Mouse (Mus musculus) hindbrain, embryonic 10.5 days (tissue): ENCODE measurements at regions not wholly inside any gene's neighbourhood (a gene's known extent, or its start where the extent isn't known, plus 50 kb on each side); places are given as distances from the start of the nearest gene placed in this dataset.

Source experiments
- DNase-seq: peaks from one replicate; pipeline ENCODE4 v3.0.0-alpha.2; 2017; ENCODE audit warnings: low spot score
- H3K27ac ChIP-seq: fragments of 300-500 bp; sonication (generic); 2 replicates; pipeline ENCODE4 v1.5.1; 2016; ENCODE audit warnings: mild to moderate bottlenecking, moderate library complexity
- H3K27me3 ChIP-seq: fragments of 300-500 bp; sonication (generic); 2 replicates; pipeline ENCODE4 v1.6.1; 2016; ENCODE audit warnings: mild to moderate bottlenecking; ENCODE audit not compliant: poor library complexity, insufficient read depth, severe bottlenecking
- H3K36me3 ChIP-seq: fragments of 300-500 bp; sonication (generic); 2 replicates; pipeline ENCODE4 v1.6.1; 2016; ENCODE audit warnings: mild to moderate bottlenecking, moderate library complexity
- H3K4me1 ChIP-seq: fragments of 300-500 bp; sonication (generic); replicated peaks from 2 replicates; pipeline ENCODE4 v1.6.1; 2016; ENCODE audit warnings: mild to moderate bottlenecking
- H3K4me3 ChIP-seq: fragments of 300-500 bp; sonication (generic); 2 replicates; pipeline ENCODE4 v1.5.1; 2016; ENCODE audit warnings: mild to moderate bottlenecking, moderate library complexity
- H3K9me3 ChIP-seq: fragments of 300-500 bp; sonication (generic); 2 replicates; pipeline ENCODE4 v1.6.1; 2016; ENCODE audit warnings: mild to moderate bottlenecking, moderate library complexity
- WGBS: fragments of 180-500 bp; shearing (Covaris S2); methylation state at CpG from one replicate; pipeline ENCODE4 v1.1.7; 2016; 5-methylcytosine and 5-hydroxymethylcytosine counted together

- H3K4me3 ChIP-seq, result no peak overlapping the region
- H3K4me1 ChIP-seq, result peaks cover 2% of the 10 kb centered on the region; the same call in 1 of the 2 replicates
- no peaks in the 10 kb centered on the region for H3K36me3 ChIP-seq
- no peak for DNase-seq
- H3K9me3 ChIP-seq, result no peaks in the 10 kb centered on the region
- WGBS, result 84% methylated on average over 4 of the region's 4 CpGs
- H3K27me3 ChIP-seq, result no peaks in the 10 kb centered on the region
- H3K27ac ChIP-seq, result no peak overlapping the region
Observed at GRCm38 (mm10) chr17:10098199-10098598, 221.5 kb downstream of the Qk start.

GRCm38 (mm10) chr17:10097691-10098090, 222.0 kb downstream of the Qk start:
- H3K27me3 ChIP-seq, result no peaks in the 10 kb centered on the region
- H3K36me3 ChIP-seq, result no peaks in the 10 kb centered on the region
- H3K27ac ChIP-seq, result no peak overlapping the region
- H3K4me1 ChIP-seq, result peaks cover 2% of the 10 kb centered on the region; the same call in 1 of the 2 replicates
- H3K9me3 ChIP-seq, result no peaks in the 10 kb centered on the region
- no peak overlapping the region for H3K4me3 ChIP-seq
- no peak for DNase-seq

- Histone ChIP-seq H3K9me3 (peaks cover 11% of the 10 kb centered on the region), H3K4me1 (peaks cover 2% of the 10 kb centered on the region; the same call in 1 of the 2 replicates), H3K27me3 (no peaks in the 10 kb centered on the region), H3K27ac (peak overlapping the region; percentile 53), H3K4me3 (no peak overlapping the region), H3K36me3 (no peaks in the 10 kb centered on the region)
- DNase-seq, result no peak
- 85% methylated on average over 3 of the region's 3 CpGs for WGBS
Observed at GRCm38 (mm10) chr17:10095841-10096301, 223.8 kb downstream of the Qk start.

- no peak for DNase-seq
- no peak overlapping the region for H3K4me3 ChIP-seq
- H3K9me3 ChIP-seq, result peaks cover 11% of the 10 kb centered on the region
- H3K27ac ChIP-seq, result no peak overlapping the region
- H3K27me3 ChIP-seq, result no peaks in the 10 kb centered on the region
- WGBS, result 81% methylated on average over 3 of the region's 3 CpGs
- peaks cover 2% of the 10 kb centered on the region; the same call in 1 of the 2 replicates for H3K4me1 ChIP-seq
- no peaks in the 10 kb centered on the region for H3K36me3 ChIP-seq
Observed at GRCm38 (mm10) chr17:10094108-10094521, 225.5 kb downstream of the Qk start.

- peaks cover 2% of the 10 kb centered on the region; the same call in 1 of the 2 replicates for H3K4me1 ChIP-seq
- H3K4me3 ChIP-seq, result no peak overlapping the region
- DNase-seq, result no peak
- H3K27me3 ChIP-seq, result no peaks in the 10 kb centered on the region
- WGBS, result 77% methylated on average over 8 of the region's 8 CpGs
- no peaks in the 10 kb centered on the region for H3K36me3 ChIP-seq
- no peak overlapping the region for H3K27ac ChIP-seq
- peaks cover 11% of the 10 kb centered on the region for H3K9me3 ChIP-seq
Observed at GRCm38 (mm10) chr17:10093437-10094107, 226.1 kb downstream of the Qk start.

- no peak for DNase-seq
- Histone ChIP-seq H3K9me3 (peaks cover 9% of the 10 kb centered on the region), H3K36me3 (no peaks in the 10 kb centered on the region), H3K4me3 (no peak overlapping the region), H3K27me3 (no peaks in the 10 kb centered on the region), H3K27ac (no peak overlapping the region), H3K4me1 (0 out of 2 replicates have a peak, but pooled peaks cover 4% of the 10 kb centered on the region)
- WGBS, result 79% methylated on average over 7 of the region's 7 CpGs
Observed at GRCm38 (mm10) chr17:10087192-10087886, 232.3 kb downstream of the Qk start.

- no peak overlapping the region for H3K4me3 ChIP-seq
- DNase-seq, result no peak
- H3K36me3 ChIP-seq, result no peaks in the 10 kb centered on the region
- H3K27ac ChIP-seq, result no peak overlapping the region
- no peaks in the 10 kb centered on the region for H3K27me3 ChIP-seq
- H3K9me3 ChIP-seq, result peaks cover 3% of the 10 kb centered on the region
- H3K4me1 ChIP-seq, result peaks cover 11% of the 10 kb centered on the region
- WGBS, result 89% methylated on average over 2 of the region's 2 CpGs
Observed at GRCm38 (mm10) chr17:10086558-10086957, 233.1 kb downstream of the Qk start.

GRCm38 (mm10) chr17:10086132-10086531, 233.5 kb downstream of the Qk start:
- Histone ChIP-seq H3K27me3 (no peaks in the 10 kb centered on the region), H3K27ac (no peak overlapping the region), H3K9me3 (no peaks in the 10 kb centered on the region), H3K4me1 (peaks cover 15% of the 10 kb centered on the region), H3K36me3 (no peaks in the 10 kb centered on the region), H3K4me3 (no peak overlapping the region)
- WGBS, result 82% methylated on average over 2 of the region's 2 CpGs
- no peak for DNase-seq

- Histone ChIP-seq H3K27me3 (no peaks in the 10 kb centered on the region), H3K9me3 (no peaks in the 10 kb centered on the region), H3K27ac (peak overlapping the region; percentile 64; the same call in 1 of the 2 replicates), H3K36me3 (no peaks in the 10 kb centered on the region), H3K4me1 (peaks cover 43% of the 10 kb centered on the region), H3K4me3 (no peak overlapping the region)
- DNase-seq, result peak; percentile 20
- WGBS, result 65% methylated on average over 10 of the region's 10 CpGs
Observed at GRCm38 (mm10) chr17:10081721-10082120, 237.9 kb downstream of the Qk start.

GRCm38 (mm10) chr17:10079853-10080650, 239.6 kb downstream of the Qk start:
- no peak for DNase-seq
- Histone ChIP-seq H3K4me3 (no peak overlapping the region), H3K36me3 (no peaks in the 10 kb centered on the region), H3K4me1 (peaks cover 43% of the 10 kb centered on the region), H3K27me3 (no peaks in the 10 kb centered on the region), H3K9me3 (no peaks in the 10 kb centered on the region), H3K27ac (peak overlapping the region; percentile 78)
- 85% methylated on average over 15 of the region's 15 CpGs for WGBS

GRCm38 (mm10) chr17:10078536-10079319, 240.9 kb downstream of the Qk start:
- Histone ChIP-seq H3K27ac (peak overlapping the region; percentile 78), H3K4me1 (peaks cover 43% of the 10 kb centered on the region), H3K36me3 (no peaks in the 10 kb centered on the region), H3K9me3 (no peaks in the 10 kb centered on the region), H3K27me3 (no peaks in the 10 kb centered on the region), H3K4me3 (no peak overlapping the region)
- peak; percentile 21 for DNase-seq
- 27% methylated on average over 7 of the region's 7 CpGs for WGBS

- no peaks in the 10 kb centered on the region for H3K36me3 ChIP-seq
- H3K27me3 ChIP-seq, result no peaks in the 10 kb centered on the region
- no peaks in the 10 kb centered on the region for H3K9me3 ChIP-seq
- peaks cover 4% of the 10 kb centered on the region; the same call in 1 of the 2 replicates for H3K4me1 ChIP-seq
- H3K27ac ChIP-seq, result no peak overlapping the region
- no peak for DNase-seq
- no peak overlapping the region for H3K4me3 ChIP-seq
Observed at GRCm38 (mm10) chr17:10073301-10073700, 246.4 kb downstream of the Qk start.
